Mouse (Mus musculus) intestine, embryonic 16.5 days (tissue): Measurements from ENCODE around the gene Mup7. TPM values are rescaled to one million over a fixed set of nuclear protein-coding genes. Genes with fewer than 3 reads are reported as not detected.
"Not testable (repeated sequence)": the region's sequence is repeated elsewhere in the genome, so short reads cannot be mapped to it uniquely, and the experiment has no call there.

Experiments used
- ATAC-seq: fragments of 200-750 bp; cut with Nextera tagmentation; 2 replicates; pipeline ENCODE4 v1.8.0; 2017; ENCODE audit warnings: moderate TSS enrichment, moderate library complexity
- H3K27ac ChIP-seq: fragments of 300-500 bp; sonication (generic); 2 replicates; pipeline ENCODE4 v1.5.1; 2014; ENCODE audit warnings: mild to moderate bottlenecking, low read length
- H3K27me3 ChIP-seq: fragments of 300-500 bp; sonication (generic); replicated peaks from 2 replicates; pipeline ENCODE4 v1.6.1; 2014; ENCODE audit warnings: low read length, control low read depth, mixed read lengths; ENCODE audit not compliant: control insufficient read depth, insufficient read depth
- H3K36me3 ChIP-seq: fragments of 300-500 bp; sonication (generic); 2 replicates; pipeline ENCODE4 v1.6.1; 2014; ENCODE audit warnings: low read length, control low read depth; ENCODE audit not compliant: control insufficient read depth, insufficient read depth
- H3K4me1 ChIP-seq: fragments of 300-500 bp; sonication (generic); 2 replicates; pipeline ENCODE4 v1.6.1; 2014; ENCODE audit warnings: low read length, control low read depth, mixed read lengths; ENCODE audit not compliant: control insufficient read depth, insufficient read depth
- H3K4me2 ChIP-seq: fragments of 300-500 bp; sonication (generic); 2 replicates; pipeline ENCODE4 v1.6.1; 2014; ENCODE audit warnings: low read depth, low read length, control low read depth
- H3K4me3 ChIP-seq: fragments of 300-500 bp; sonication (generic); 2 replicates; pipeline ENCODE4 v1.5.1; 2014; ENCODE audit warnings: mild to moderate bottlenecking, low read length
- H3K9ac ChIP-seq: fragments of 300-500 bp; sonication (generic); 2 replicates; pipeline ENCODE4 v1.6.1; 2014; ENCODE audit warnings: low read depth, low read length
- H3K9me3 ChIP-seq: fragments of 300-500 bp; sonication (generic); 2 replicates; pipeline ENCODE4 v1.6.1; 2016; ENCODE audit warnings: low read length, control low read depth; ENCODE audit not compliant: control insufficient read depth
- WGBS: fragments of 180-500 bp; shearing (Covaris S2); extraction: QIAGEN DNeasy Blood & Tissue Kit; methylation state at CpG from one replicate; pipeline ENCODE4 v1.1.7; 2014; 5-methylcytosine and 5-hydroxymethylcytosine counted together
- polyA plus RNA-seq: library from polyadenylated mRNA; unstranded; fragments of >200 nt; fragmentation: Nextera tagmentation; extraction: Ambion mirVana; gene quantifications from 2 replicates; pipeline ENCODE4 v1.2.1, GENCODE M21; 2015

Gene Mup7
- polyA plus RNA-seq = not detected in 2 replicates

GRCm38 (mm10) chr4:60070375-60070774 lies at the start of gene Mup7:
Gene Mup7, minus strand, starts transcription at chr4:60070475.
- H3K9ac ChIP-seq, H3K4me2 ChIP-seq, H3K4me3 ChIP-seq, H3K27ac ChIP-seq, H3K27me3 ChIP-seq, H3K36me3 ChIP-seq, ATAC-seq, H3K9me3 ChIP-seq, H3K4me1 ChIP-seq: not testable (repeated sequence)
- WGBS = 78% methylated on average over 2 of the region's 2 CpGs

DNA sequence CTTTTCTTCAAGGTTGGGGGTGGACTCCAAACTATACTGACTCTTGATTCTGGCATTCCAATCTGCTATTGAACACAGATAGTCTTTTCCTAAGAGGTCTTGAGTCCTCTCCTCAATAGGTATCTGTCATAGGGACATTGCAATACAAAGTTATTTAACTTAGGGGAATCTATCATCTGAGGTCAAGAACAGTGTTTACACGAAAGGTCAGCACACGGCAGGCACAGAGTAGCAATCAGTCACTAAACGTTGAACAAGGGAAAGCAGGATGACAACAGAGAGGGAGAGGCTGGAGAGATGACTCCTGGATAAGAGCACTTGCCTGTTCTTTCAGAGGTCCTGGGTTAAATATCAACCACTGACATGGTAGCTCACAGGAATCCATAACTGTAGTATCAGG lies 9.6 kb upstream of the Mup7 start:
- 24% methylated on average over 3 of the region's 3 CpGs for WGBS
- H3K4me1 ChIP-seq, ATAC-seq, H3K9ac ChIP-seq, H3K9me3 ChIP-seq, H3K4me3 ChIP-seq, H3K27ac ChIP-seq, H3K36me3 ChIP-seq, H3K4me2 ChIP-seq, H3K27me3 ChIP-seq: not testable (repeated sequence)

GRCm38 (mm10) chr4:60029334-60030111 lies 40.8 kb downstream of the Mup7 start:
- H3K9me3 ChIP-seq, H3K9ac ChIP-seq, H3K4me3 ChIP-seq, ATAC-seq, H3K27me3 ChIP-seq, H3K27ac ChIP-seq, H3K4me1 ChIP-seq, H3K4me2 ChIP-seq, H3K36me3 ChIP-seq: not testable (repeated sequence)
- 67% methylated on average over 13 of the region's 13 CpGs for WGBS

DNA sequence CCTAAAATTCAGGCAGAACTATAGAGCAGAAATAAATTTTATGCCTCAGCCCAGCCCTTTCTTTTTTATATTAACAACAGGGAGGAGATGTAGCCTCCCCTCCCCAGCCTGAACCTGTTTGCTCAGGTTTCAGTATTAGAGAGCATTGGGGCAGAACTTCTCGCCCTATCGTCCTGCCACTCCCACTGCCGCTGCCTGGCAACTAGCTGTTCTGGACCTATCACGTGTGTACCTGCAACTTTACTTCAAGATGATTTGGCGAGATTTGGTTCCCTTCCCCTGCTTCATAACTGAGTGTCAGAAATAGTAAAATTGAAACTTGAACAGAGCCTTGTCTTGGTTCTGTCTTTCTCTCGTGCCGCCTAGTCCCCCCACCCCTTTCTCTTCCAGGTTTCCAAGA lies 50.1 kb downstream of the Mup7 start:
- not testable (repeated sequence) for H3K27me3 ChIP-seq, H3K9ac ChIP-seq, ATAC-seq, H3K36me3 ChIP-seq, H3K27ac ChIP-seq, H3K4me3 ChIP-seq, H3K9me3 ChIP-seq, H3K4me2 ChIP-seq, H3K4me1 ChIP-seq
- 88% methylated on average over 7 of the region's 7 CpGs for WGBS

Other genes starting within 250 kb of the Mup7 start
- not detected in 2 replicates for gene Slc46a2, start 155.4 kb downstream of the Mup7 start, polyA plus RNA-seq
- gene Mup4, start 109.8 kb downstream of the Mup7 start, polyA plus RNA-seq = not detected in 2 replicates
- gene Mup6, start 106.2 kb downstream of the Mup7 start, polyA plus RNA-seq = not detected in 2 replicates
- not detected in 2 replicates for gene Mup2, start 83.8 kb upstream of the Mup7 start, polyA plus RNA-seq
- gene Mup8, start 152.1 kb upstream of the Mup7 start, polyA plus RNA-seq = not detected in 2 replicates